Mouse (Mus musculus): ENCODE results near the gene Fam81a. TPM values are rescaled to one million over a fixed set of nuclear protein-coding genes. Genes with fewer than 3 reads are reported as not detected.

Gene Fam81a
- total RNA-seq, 2 experiments from 2014 or later, result not detected

- ATAC-seq (replicated peaks; ENCODE audit: poor library complexity), result no peak
Measured at GRCm38 (mm10) chr9:70110871-70111270, 31.5 kb downstream of the Fam81a start.

GRCm38 (mm10) chr9:70109279-70109678, 33.1 kb downstream of the Fam81a start:
- ATAC-seq (replicated peaks; ENCODE audit: poor library complexity), result peak; percentile 52; the same call in 1 of the 2 replicates

GRCm38 (mm10) chr9:70108151-70108550, 34.2 kb downstream of the Fam81a start:
- no peak for ATAC-seq (replicated peaks; ENCODE audit: poor library complexity)

GRCm38 (mm10) chr9:70105573-70105972, 36.8 kb downstream of the Fam81a start:
- 0 out of 2 replicates have a peak, but pooled peaks have one; percentile 29 for ATAC-seq (replicated peaks; ENCODE audit: poor library complexity)

GRCm38 (mm10) chr9:70103106-70103505, 39.3 kb downstream of the Fam81a start:
- ATAC-seq (replicated peaks; ENCODE audit: poor library complexity), result no peak

- ATAC-seq (replicated peaks; ENCODE audit: poor library complexity), result no peak
Measured at GRCm38 (mm10) chr9:70097542-70097941, 44.8 kb downstream of the Fam81a start.

GRCm38 (mm10) chr9:70095016-70095415, 47.3 kb downstream of the Fam81a start:
- ATAC-seq (replicated peaks; ENCODE audit: poor library complexity), result no peak

- ATAC-seq (replicated peaks; ENCODE audit: poor library complexity), result no peak
Measured at GRCm38 (mm10) chr9:70090541-70090940, 51.8 kb downstream of the Fam81a start.

GRCm38 (mm10) chr9:70088786-70089096, 53.6 kb downstream of the Fam81a start:
- no peak for ATAC-seq (replicated peaks; ENCODE audit: poor library complexity)

- ATAC-seq (replicated peaks; ENCODE audit: poor library complexity), result no peak
Measured at GRCm38 (mm10) chr9:70088041-70088785, 54.1 kb downstream of the Fam81a start.

- no peak for ATAC-seq (replicated peaks; ENCODE audit: poor library complexity)
Measured at GRCm38 (mm10) chr9:70087379-70087778, 55.0 kb downstream of the Fam81a start.

GRCm38 (mm10) chr9:70086091-70086490, 56.3 kb downstream of the Fam81a start:
- no peak for ATAC-seq (replicated peaks; ENCODE audit: poor library complexity)

- no peak for ATAC-seq (replicated peaks; ENCODE audit: poor library complexity)
Measured at GRCm38 (mm10) chr9:70084107-70084506, 58.3 kb downstream of the Fam81a start.

GRCm38 (mm10) chr9:70082357-70083204, 59.8 kb downstream of the Fam81a start:
- no peak for ATAC-seq (replicated peaks; ENCODE audit: poor library complexity)

- no peak for ATAC-seq (replicated peaks; ENCODE audit: poor library complexity)
Measured at GRCm38 (mm10) chr9:70081767-70082166, 60.6 kb downstream of the Fam81a start.

GRCm38 (mm10) chr9:70080976-70081375, 61.4 kb downstream of the Fam81a start:
- ATAC-seq (replicated peaks; ENCODE audit: poor library complexity), result peak; percentile 68

- ATAC-seq (replicated peaks; ENCODE audit: poor library complexity), result peak; percentile 21; the same call in 1 of the 2 replicates
Measured at GRCm38 (mm10) chr9:70080027-70080800, 62.1 kb downstream of the Fam81a start.

GRCm38 (mm10) chr9:70078034-70078433, 64.3 kb downstream of the Fam81a start:
- peak; percentile 62 for ATAC-seq (replicated peaks; ENCODE audit: poor library complexity)

GRCm38 (mm10) chr9:70077170-70077569, 65.2 kb downstream of the Fam81a start:
- ATAC-seq (replicated peaks; ENCODE audit: poor library complexity), result no peak

GRCm38 (mm10) chr9:70072387-70072786, 70.0 kb downstream of the Fam81a start:
- no peak for ATAC-seq (replicated peaks; ENCODE audit: poor library complexity)

GRCm38 (mm10) chr9:70069961-70070435, 72.4 kb downstream of the Fam81a start:
- ATAC-seq (replicated peaks; ENCODE audit: poor library complexity), result no peak
